Mouse (Mus musculus) sigmoid colon, adult 10 weeks (tissue): ENCODE results near the gene Gm11273. TPM values are rescaled to one million over a fixed set of nuclear protein-coding genes. Genes with fewer than 3 reads are reported as not detected.

ENCODE experiments used
- polyA plus RNA-seq: library from polyadenylated mRNA; stranded (reverse); fragments of 350-450 nt; fragmentation: Illumina TruSeq; extraction: RNeasy Lipid Tissue Mini Kit (QIAGEN cat#74804); gene quantifications from one replicate; pipeline ENCODE4 v1.2.3, GENCODE M21; 2014; ENCODE audit warnings: low read depth, low replicate concordance

Gene Gm11273
- not detected for polyA plus RNA-seq

GRCm38 (mm10) chr13:21501182-21501581 is at the start of gene Gm11273:
Gm11273 (minus strand) TSS chr13:21501418.

GRCm38 (mm10) chr13:21542708-21543107 is 41.5 kb upstream of the Gm11273 start, which contains the start of gene Olfr1366:
Olfr1366 (minus strand) TSS chr13:21542808.

GRCm38 (mm10) chr13:21530781-21531201 is 29.6 kb upstream of the Gm11273 start, which contains the start of gene Zkscan8:
Zkscan8 (minus strand) TSS chr13:21531120.

GRCm38 (mm10) chr13:21495080-21495479 is 6.1 kb downstream of the Gm11273 start, which contains the start of gene AK157302:
AK157302 (plus strand) TSS chr13:21495223.

GRCm38 (mm10) chr13:21478759-21479670 is 22.2 kb downstream of the Gm11273 start, which contains the start of the genes Zkscan4 and Gm10065:
Zkscan4 (plus strand) TSS chr13:21478907.
Gm10065 (minus strand) TSS chr13:21479441.

GRCm38 (mm10) chr13:21468061-21469019 is 32.9 kb downstream of the Gm11273 start, which contains the start of gene Nkapl:
Nkapl (minus strand) TSS chr13:21468509.

GRCm38 (mm10) chr13:21453449-21453848 is 47.8 kb downstream of the Gm11273 start, which contains the start of gene Zscan26:
Zscan26 (minus strand) TSS chr13:21453730.

Other genes with a start within 250 kb of the Gm11273 start
- gene Gpx5, start 208.7 kb downstream of the Gm11273 start, polyA plus RNA-seq, result 1.3 TPM
- gene Gpx6, start 189.3 kb downstream of the Gm11273 start, polyA plus RNA-seq, result not detected
- not detected for gene Olfr1367, start 154.5 kb downstream of the Gm11273 start, polyA plus RNA-seq
- gene Zscan12, start 138.6 kb downstream of the Gm11273 start, polyA plus RNA-seq, result 10.0 TPM
- 121 TPM for gene Zkscan3, start 98.7 kb downstream of the Gm11273 start, polyA plus RNA-seq
- gene Pgbd1, start 60.4 kb downstream of the Gm11273 start, polyA plus RNA-seq, result 3.1 TPM
- gene Zscan26, start 47.7 kb downstream of the Gm11273 start, polyA plus RNA-seq, result 116 TPM
- 0.50 TPM for gene Nkapl, start 32.9 kb downstream of the Gm11273 start, polyA plus RNA-seq
- 0.98 TPM for gene Zkscan4, start 22.5 kb downstream of the Gm11273 start, polyA plus RNA-seq
- not detected for gene Gm10065, start 22.0 kb downstream of the Gm11273 start, polyA plus RNA-seq
- 4.5 TPM for gene AK157302, start 6.2 kb downstream of the Gm11273 start, polyA plus RNA-seq
- gene Zkscan8, start 29.7 kb upstream of the Gm11273 start, polyA plus RNA-seq, result 33.2 TPM
- not detected for gene Olfr1366, start 41.4 kb upstream of the Gm11273 start, polyA plus RNA-seq
- not detected for gene Olfr1535, start 58.5 kb upstream of the Gm11273 start, polyA plus RNA-seq
- not detected for gene Olfr1364, start 80.3 kb upstream of the Gm11273 start, polyA plus RNA-seq
- gene Olfr1362, start 112.6 kb upstream of the Gm11273 start, polyA plus RNA-seq, result not detected
- not detected for gene Olfr11, start 141.1 kb upstream of the Gm11273 start, polyA plus RNA-seq
- not detected for gene Olfr1361, start 162.0 kb upstream of the Gm11273 start, polyA plus RNA-seq
- gene Olfr1360, start 176.0 kb upstream of the Gm11273 start, polyA plus RNA-seq, result not detected
- not detected for gene Olfr1359, start 196.7 kb upstream of the Gm11273 start, polyA plus RNA-seq
- not detected for gene Hist1h2bl, start 214.7 kb upstream of the Gm11273 start, polyA plus RNA-seq
- not detected for gene Hist1h2ai, start 215.0 kb upstream of the Gm11273 start, polyA plus RNA-seq
- gene Hist1h3h, start 216.2 kb upstream of the Gm11273 start, polyA plus RNA-seq, result not detected
- not detected for gene Hist1h2bm, start 220.6 kb upstream of the Gm11273 start, polyA plus RNA-seq
- gene Hist1h4j, start 233.6 kb upstream of the Gm11273 start, polyA plus RNA-seq, result 4.2 TPM
- gene Hist1h4k, start 249.1 kb upstream of the Gm11273 start, polyA plus RNA-seq, result not detected